Mouse (Mus musculus) forebrain, embryonic 11.5 days (tissue): ENCODE data around the gene Serbp1. TPM values are rescaled to one million over a fixed set of nuclear protein-coding genes. Genes with fewer than 3 reads are reported as not detected.
A peak's percentile ranks its signal among the peaks of the same experiment; 100 is the strongest.

Experiments
- ATAC-seq: fragments of 200-750 bp; cut with Nextera tagmentation; replicated peaks from 2 replicates; pipeline ENCODE4 v1.8.0; 2017; ENCODE audit warnings: moderate TSS enrichment; ENCODE audit not compliant: low FRiP score
- DNase-seq: peaks from one replicate; pipeline ENCODE4 v3.0.0-alpha.2; 2017; ENCODE audit warnings: low spot score
- H3K27ac ChIP-seq: fragments of 300-500 bp; sonication (generic); 2 replicates; pipeline ENCODE4 v1.5.1; 2014; ENCODE audit warnings: low read depth, low read length
- H3K27me3 ChIP-seq: fragments of 300-500 bp; sonication (generic); 2 replicates; pipeline ENCODE4 v1.6.1; 2014; ENCODE audit warnings: mild to moderate bottlenecking, low read length, mixed read lengths; ENCODE audit not compliant: control insufficient read depth, insufficient read depth
- H3K36me3 ChIP-seq: fragments of 300-500 bp; sonication (generic); 2 replicates; pipeline ENCODE4 v1.6.1; 2014; ENCODE audit warnings: mild to moderate bottlenecking, low read length, moderate library complexity, mixed read lengths; ENCODE audit not compliant: control insufficient read depth, insufficient read depth
- H3K4me1 ChIP-seq: fragments of 300-500 bp; sonication (generic); replicated peaks from 2 replicates; pipeline ENCODE4 v1.6.1; 2014; ENCODE audit warnings: low read length, mixed read lengths; ENCODE audit not compliant: control insufficient read depth, insufficient read depth
- H3K4me2 ChIP-seq: fragments of 300-500 bp; sonication (generic); 2 replicates; pipeline ENCODE4 v1.6.1; 2014; ENCODE audit warnings: low read depth, mild to moderate bottlenecking, low read length, moderate library complexity, mixed read lengths; ENCODE audit not compliant: severe bottlenecking
- H3K4me3 ChIP-seq: fragments of 300-500 bp; sonication (generic); 2 replicates; pipeline ENCODE4 v1.5.1; 2014; ENCODE audit warnings: low read depth, low read length
- H3K9ac ChIP-seq: fragments of 300-500 bp; sonication (generic); 2 replicates; pipeline ENCODE4 v1.6.1; 2014; ENCODE audit warnings: low read length
- H3K9me3 ChIP-seq: fragments of 300-500 bp; sonication (generic); 2 replicates; pipeline ENCODE4 v1.6.1; 2016; ENCODE audit warnings: low read length, mixed read lengths; ENCODE audit not compliant: control insufficient read depth
- WGBS: fragments of 180-500 bp; shearing (Covaris S2); extraction: QIAGEN DNeasy Blood & Tissue Kit; methylation state at CpG from one replicate; pipeline ENCODE4 v1.1.7; 2014; 5-methylcytosine and 5-hydroxymethylcytosine counted together
- polyA plus RNA-seq: library from polyadenylated mRNA; unstranded; fragments of >200 nt; fragmentation: Nextera tagmentation; extraction: Ambion mirVana; gene quantifications from 2 replicates; pipeline ENCODE4 v1.2.1, GENCODE M21; 2014

The Serbp1 gene
- polyA plus RNA-seq, 1 experiment from 2014 or later, result 601 TPM

GRCm38 (mm10) chr6:67268983-67269382, 31.0 kb downstream of the Serbp1 start:
- ATAC-seq, result no peak
- WGBS, result 20% methylated on average over 1 of the region's 1 CpGs

GRCm38 (mm10) chr6:67269459-67269858, 31.5 kb downstream of the Serbp1 start:
- H3K9me3 ChIP-seq, result no peaks in the 10 kb centered on the region
- no peaks in the 10 kb centered on the region for H3K27me3 ChIP-seq
- peak overlapping the region; percentile 27; the same call in 1 of the 2 replicates for H3K9ac ChIP-seq
- H3K27ac ChIP-seq, result no peak overlapping the region
- no peaks in the 10 kb centered on the region; the same call in 1 of the 2 replicates for H3K36me3 ChIP-seq
- H3K4me2 ChIP-seq, result peak overlapping the region; percentile 52
- 62% methylated on average over 2 of the region's 2 CpGs for WGBS
- no peaks in the 10 kb centered on the region for H3K4me1 ChIP-seq
- DNase-seq (no peak), ATAC-seq (no peak)
- peak overlapping the region; percentile 99 for H3K4me3 ChIP-seq

More at GRCm38 (mm10) chr6:67268983-67269382, 31.0 kb downstream of the Serbp1 start:
- H3K27ac ChIP-seq, result no peak overlapping the region
- no peak for DNase-seq
- no peaks in the 10 kb centered on the region for H3K9me3 ChIP-seq
- no peak overlapping the region for H3K9ac ChIP-seq
- H3K4me3 ChIP-seq, result peak overlapping the region; percentile 99
- no peaks in the 10 kb centered on the region for H3K36me3 ChIP-seq
- H3K27me3 ChIP-seq, result no peaks in the 10 kb centered on the region
- H3K4me2 ChIP-seq, result peak overlapping the region; percentile 52
- H3K4me1 ChIP-seq, result no peaks in the 10 kb centered on the region

GRCm38 (mm10) chr6:67277944-67278343, 40.0 kb downstream of the Serbp1 start:
- Histone ChIP-seq H3K27ac (no peak overlapping the region), H3K4me1 (no peaks in the 10 kb centered on the region), H3K9me3 (no peaks in the 10 kb centered on the region), H3K27me3 (no peaks in the 10 kb centered on the region), H3K9ac (no peak overlapping the region), H3K4me2 (no peak overlapping the region), H3K4me3 (no peak overlapping the region), H3K36me3 (peaks cover 8% of the 10 kb centered on the region; the same call in 1 of the 2 replicates)
- WGBS, result 87% methylated on average over 5 of the region's 5 CpGs
- ATAC-seq, result no peak
- no peak for DNase-seq

GRCm38 (mm10) chr6:67281614-67282197, 43.7 kb downstream of the Serbp1 start:
- no peak for DNase-seq
- no peak overlapping the region for H3K4me2 ChIP-seq
- no peaks in the 10 kb centered on the region for H3K9me3 ChIP-seq
- peaks cover 9% of the 10 kb centered on the region; the same call in 1 of the 2 replicates for H3K36me3 ChIP-seq
- ATAC-seq, result no peak
- no peaks in the 10 kb centered on the region for H3K4me1 ChIP-seq
- no peak overlapping the region for H3K9ac ChIP-seq
- no peak overlapping the region for H3K4me3 ChIP-seq
- H3K27ac ChIP-seq, result no peak overlapping the region
- H3K27me3 ChIP-seq, result no peaks in the 10 kb centered on the region
- 90% methylated on average over 9 of the region's 9 CpGs for WGBS

- peaks cover 9% of the 10 kb centered on the region; the same call in 1 of the 2 replicates for H3K36me3 ChIP-seq
- WGBS, result 97% methylated on average over 1 of the region's 1 CpGs
Observed at GRCm38 (mm10) chr6:67282897-67283296, 44.9 kb downstream of the Serbp1 start.

GRCm38 (mm10) chr6:67292042-67292623, 54.2 kb downstream of the Serbp1 start:
- Histone ChIP-seq H3K9me3 (no peaks in the 10 kb centered on the region), H3K4me1 (no peaks in the 10 kb centered on the region), H3K9ac (no peak overlapping the region), H3K4me3 (no peak overlapping the region), H3K36me3 (peaks cover 4% of the 10 kb centered on the region; the same call in 1 of the 2 replicates), H3K27ac (no peak overlapping the region), H3K27me3 (no peaks in the 10 kb centered on the region), H3K4me2 (no peak overlapping the region)
- ATAC-seq (no peak), DNase-seq (no peak)
- WGBS, result 88% methylated on average over 5 of the region's 5 CpGs

More at GRCm38 (mm10) chr6:67282897-67283296, 44.9 kb downstream of the Serbp1 start:
- Histone ChIP-seq H3K27ac (no peak overlapping the region), H3K27me3 (no peaks in the 10 kb centered on the region), H3K4me3 (no peak overlapping the region), H3K4me2 (no peak overlapping the region), H3K9me3 (no peaks in the 10 kb centered on the region), H3K4me1 (no peaks in the 10 kb centered on the region), H3K9ac (no peak overlapping the region)
- DNase-seq (no peak), ATAC-seq (no peak)

GRCm38 (mm10) chr6:67296126-67296525, 58.1 kb downstream of the Serbp1 start:
- no peak overlapping the region for H3K4me2 ChIP-seq
- H3K4me3 ChIP-seq, result no peak overlapping the region
- H3K36me3 ChIP-seq, result no peaks in the 10 kb centered on the region
- no peak overlapping the region for H3K9ac ChIP-seq
- H3K4me1 ChIP-seq, result no peaks in the 10 kb centered on the region
- no peaks in the 10 kb centered on the region for H3K9me3 ChIP-seq
- no peak for DNase-seq
- H3K27me3 ChIP-seq, result no peaks in the 10 kb centered on the region
- no peak overlapping the region for H3K27ac ChIP-seq
- WGBS, result 67% methylated on average over 5 of the region's 5 CpGs
- ATAC-seq, result no peak

- H3K4me1 ChIP-seq, result no peaks in the 10 kb centered on the region
- WGBS, result 89% methylated on average over 5 of the region's 5 CpGs
- H3K4me3 ChIP-seq, result no peak overlapping the region
- no peak overlapping the region for H3K9ac ChIP-seq
- H3K27me3 ChIP-seq, result no peaks in the 10 kb centered on the region
- no peaks in the 10 kb centered on the region for H3K9me3 ChIP-seq
- H3K4me2 ChIP-seq, result no peak overlapping the region
- no peak overlapping the region for H3K27ac ChIP-seq
- DNase-seq, result no peak
- no peaks in the 10 kb centered on the region for H3K36me3 ChIP-seq
- ATAC-seq, result no peak
Observed at GRCm38 (mm10) chr6:67298742-67299141, 60.8 kb downstream of the Serbp1 start.

GRCm38 (mm10) chr6:67300300-67300699, 62.3 kb downstream of the Serbp1 start:
- Histone ChIP-seq H3K4me1 (no peaks in the 10 kb centered on the region), H3K4me3 (no peak overlapping the region), H3K9ac (no peak overlapping the region), H3K4me2 (no peak overlapping the region), H3K27me3 (no peaks in the 10 kb centered on the region), H3K27ac (no peak overlapping the region), H3K36me3 (no peaks in the 10 kb centered on the region), H3K9me3 (no peaks in the 10 kb centered on the region)
- DNase-seq, result no peak
- ATAC-seq, result no peak
- WGBS, result 79% methylated on average over 4 of the region's 4 CpGs
